Mouse (Mus musculus): ENCODE measurements at regions not wholly inside any gene's neighbourhood (a gene's known extent, or its start where the extent isn't known, plus 50 kb on each side); places are given as distances from the start of the nearest gene placed in this dataset.

GRCm38 (mm10) chr13:26714056-26714455 lies 55.9 kb downstream of the Hdgfl1 start:
- DNase-seq, result peak; percentile 11 to 42

- DNase-seq, result no peak
Measured at GRCm38 (mm10) chr13:26699062-26699684, 70.8 kb downstream of the Hdgfl1 start.

- DNase-seq, result no peak
Measured at GRCm38 (mm10) chr13:26659471-26659870, 110.5 kb downstream of the Hdgfl1 start.

- peak; percentile 89 to 95 for DNase-seq
Measured at GRCm38 (mm10) chr13:26657010-26657611, 112.9 kb downstream of the Hdgfl1 start.
